Mouse (Mus musculus) intestine, embryonic 14.5 days (tissue): ENCODE results near the gene Polg2. TPM values are rescaled to one million over a fixed set of nuclear protein-coding genes. Genes with fewer than 3 reads are reported as not detected.
"Not testable (repeated sequence)": the region's sequence is repeated elsewhere in the genome, so short reads cannot be mapped to it uniquely, and the experiment has no call there.

Source experiments
- ATAC-seq: fragments of 200-750 bp; cut with Nextera tagmentation; replicated peaks from 2 replicates; pipeline ENCODE4 v1.8.0; 2017; ENCODE audit warnings: low read depth, moderate number of reproducible peaks, moderate TSS enrichment, moderate library complexity; ENCODE audit not compliant: low FRiP score, low TSS enrichment
- DNase-seq: peaks from one replicate; pipeline ENCODE4 v3.0.0-alpha.2; 2018; ENCODE audit warnings: low spot score
- H3K27ac ChIP-seq: fragments of 300-500 bp; sonication (generic); 2 replicates; pipeline ENCODE4 v1.5.1; 2014; ENCODE audit warnings: low read depth, mild to moderate bottlenecking, control low read depth
- H3K27me3 ChIP-seq: fragments of 300-500 bp; sonication (generic); replicated peaks from 2 replicates; pipeline ENCODE4 v1.6.1; 2014; ENCODE audit warnings: low read length, control low read depth; ENCODE audit not compliant: control insufficient read depth, insufficient read depth
- H3K36me3 ChIP-seq: fragments of 300-500 bp; sonication (generic); 2 replicates; pipeline ENCODE4 v1.6.1; 2014; ENCODE audit warnings: low read length, control low read depth; ENCODE audit not compliant: control insufficient read depth, insufficient read depth
- H3K4me1 ChIP-seq: fragments of 300-500 bp; sonication (generic); replicated peaks from 2 replicates; pipeline ENCODE4 v1.6.1; 2014; ENCODE audit warnings: low read length, control low read depth, mixed read lengths; ENCODE audit not compliant: control insufficient read depth, insufficient read depth
- H3K4me2 ChIP-seq: fragments of 300-500 bp; sonication (generic); 2 replicates; pipeline ENCODE4 v1.6.1; 2014; ENCODE audit warnings: low read length
- H3K4me3 ChIP-seq: fragments of 300-500 bp; sonication (generic); 2 replicates; pipeline ENCODE4 v1.5.1; 2014; ENCODE audit warnings: low read depth, low read length, control low read depth, mixed read lengths
- H3K9ac ChIP-seq: fragments of 300-500 bp; sonication (generic); 2 replicates; pipeline ENCODE4 v1.6.1; 2014; ENCODE audit warnings: mild to moderate bottlenecking, low read length
- H3K9me3 ChIP-seq: fragments of 300-500 bp; sonication (generic); 2 replicates; pipeline ENCODE4 v1.6.1; 2016; ENCODE audit warnings: low read length, control low read depth; ENCODE audit not compliant: control insufficient read depth
- WGBS: fragments of 180-500 bp; shearing (Covaris S2); extraction: QIAGEN DNeasy Blood & Tissue Kit; methylation state at CpG from one replicate; pipeline ENCODE4 v1.1.7; 2014; 5-methylcytosine and 5-hydroxymethylcytosine counted together
- polyA plus RNA-seq: library from polyadenylated mRNA; unstranded; fragments of >200 nt; fragmentation: Nextera tagmentation; extraction: Ambion mirVana; gene quantifications from 2 replicates; pipeline ENCODE4 v1.2.1, GENCODE M21; 2014

Gene Polg2
- polyA plus RNA-seq, 1 experiment from 2014 or later, result 11.5 TPM

DNA sequence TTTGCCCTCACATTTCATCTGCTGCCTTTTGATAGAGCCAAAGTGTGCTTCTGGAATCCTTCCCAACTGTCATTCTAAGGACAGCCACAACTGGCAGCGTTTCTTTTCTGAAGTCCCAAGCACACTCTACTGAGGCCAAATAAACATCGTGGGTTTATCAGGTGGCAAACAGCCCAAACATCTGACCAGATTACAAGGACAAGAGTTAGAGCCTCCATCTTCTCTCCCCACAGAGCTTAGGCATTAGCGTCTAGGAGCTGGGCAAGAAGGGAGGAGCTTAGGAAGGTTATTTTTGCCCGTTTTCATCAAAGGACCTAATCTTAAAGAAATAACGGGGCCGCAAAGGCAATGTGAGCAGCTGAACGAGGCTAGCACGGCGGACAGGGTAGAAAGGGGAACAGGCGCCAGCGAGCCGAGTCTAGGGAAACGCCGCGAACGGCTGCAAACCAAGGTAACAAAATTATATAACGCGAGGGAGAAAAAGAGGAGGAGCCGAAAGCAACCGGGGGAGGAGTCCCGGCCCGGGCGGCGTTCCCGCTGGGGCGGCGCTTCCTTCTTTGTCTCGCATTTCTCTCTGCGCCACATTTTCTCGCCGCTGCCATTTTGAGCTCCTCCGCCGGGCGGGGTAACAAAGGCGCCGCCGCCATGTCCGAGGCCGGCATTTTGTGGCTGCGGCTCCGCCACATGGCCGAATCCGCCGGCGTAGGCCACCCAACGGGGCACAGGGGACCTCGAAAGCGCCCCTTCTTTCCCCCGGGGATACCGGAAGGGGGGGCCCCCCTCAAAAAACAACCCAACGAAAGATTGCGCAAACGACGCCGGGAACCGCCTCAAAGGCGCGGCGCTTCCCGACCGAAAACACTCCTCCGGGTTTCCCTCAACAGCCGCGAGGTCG is 8.0 kb upstream of the Polg2 start:
- WGBS, result under 1% methylated on average over 63 of the region's 65 CpGs
- no peaks in the 10 kb centered on the region for H3K9me3 ChIP-seq
- peaks cover 23% of the 10 kb centered on the region for H3K4me1 ChIP-seq
- ATAC-seq, result peak; percentile 20; the same call in 1 of the 2 replicates
- H3K27ac ChIP-seq, result peak overlapping the region; percentile 97
- H3K4me2 ChIP-seq, result peak overlapping the region; percentile 79
- peak; percentile 93 for DNase-seq
- peak overlapping the region; percentile 100 for H3K4me3 ChIP-seq
- no peaks in the 10 kb centered on the region for H3K27me3 ChIP-seq
- H3K36me3 ChIP-seq, result peaks cover 50% of the 10 kb centered on the region
- peak overlapping the region; percentile 100 for H3K9ac ChIP-seq

DNA sequence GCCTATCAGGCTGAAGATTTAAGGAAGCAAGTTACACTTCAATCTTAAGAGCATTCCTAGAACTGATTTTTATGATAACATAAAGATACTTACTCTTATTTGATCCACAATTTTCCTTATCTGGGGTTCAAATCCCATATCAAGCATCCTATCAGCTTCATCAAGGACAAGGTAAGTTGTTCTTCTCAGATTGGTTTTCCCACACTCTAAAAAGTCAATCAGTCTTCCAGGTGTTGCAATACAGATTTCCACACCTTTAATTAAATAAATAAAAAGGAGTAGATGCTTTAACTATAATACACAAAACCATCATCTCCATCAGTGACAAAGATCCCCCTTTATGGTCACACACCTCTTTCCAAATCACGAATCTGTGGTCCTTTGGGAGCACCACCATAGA is 5.7 kb upstream of the Polg2 start:
- no peak overlapping the region for H3K4me2 ChIP-seq
- no peaks in the 10 kb centered on the region for H3K27me3 ChIP-seq
- no peak overlapping the region for H3K27ac ChIP-seq
- ATAC-seq (no peak), DNase-seq (no peak)
- H3K9ac ChIP-seq, result no peak overlapping the region
- H3K9me3 ChIP-seq, result no peaks in the 10 kb centered on the region
- no peak overlapping the region; the same call in 1 of the 2 replicates for H3K4me3 ChIP-seq
- peaks cover 17% of the 10 kb centered on the region for H3K4me1 ChIP-seq
- 75% methylated on average over 1 of the region's 1 CpGs for WGBS
- H3K36me3 ChIP-seq, result peaks cover 72% of the 10 kb centered on the region

DNA sequence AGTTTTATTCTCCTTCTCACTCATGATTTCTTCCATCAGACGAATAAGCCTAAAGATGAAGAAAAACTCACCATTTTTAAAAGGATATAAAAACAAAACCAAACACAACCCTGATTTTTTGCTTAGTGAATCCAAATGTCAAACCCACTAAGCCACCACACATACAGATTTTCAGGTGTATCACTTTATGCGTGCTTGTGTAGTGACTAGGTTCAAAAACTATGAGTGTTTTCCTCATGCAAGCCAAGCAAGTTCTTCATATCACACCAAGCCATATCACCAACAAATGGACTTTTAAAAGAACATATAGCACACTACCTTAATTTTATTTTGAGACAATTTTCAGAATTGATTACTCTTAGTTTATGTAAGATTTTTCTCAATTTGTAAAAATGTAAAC is 5.1 kb upstream of the Polg2 start:
- DNase-seq, result no peak
- Histone ChIP-seq H3K9me3 (no peaks in the 10 kb centered on the region), H3K4me2 (no peak overlapping the region), H3K27me3 (no peaks in the 10 kb centered on the region), H3K4me1 (peaks cover 14% of the 10 kb centered on the region), H3K36me3 (peaks cover 74% of the 10 kb centered on the region), H3K27ac (no peak overlapping the region), H3K9ac (no peak overlapping the region), H3K4me3 (no peak overlapping the region)
- no peak for ATAC-seq
- 93% methylated on average over 2 of the region's 2 CpGs for WGBS

DNA sequence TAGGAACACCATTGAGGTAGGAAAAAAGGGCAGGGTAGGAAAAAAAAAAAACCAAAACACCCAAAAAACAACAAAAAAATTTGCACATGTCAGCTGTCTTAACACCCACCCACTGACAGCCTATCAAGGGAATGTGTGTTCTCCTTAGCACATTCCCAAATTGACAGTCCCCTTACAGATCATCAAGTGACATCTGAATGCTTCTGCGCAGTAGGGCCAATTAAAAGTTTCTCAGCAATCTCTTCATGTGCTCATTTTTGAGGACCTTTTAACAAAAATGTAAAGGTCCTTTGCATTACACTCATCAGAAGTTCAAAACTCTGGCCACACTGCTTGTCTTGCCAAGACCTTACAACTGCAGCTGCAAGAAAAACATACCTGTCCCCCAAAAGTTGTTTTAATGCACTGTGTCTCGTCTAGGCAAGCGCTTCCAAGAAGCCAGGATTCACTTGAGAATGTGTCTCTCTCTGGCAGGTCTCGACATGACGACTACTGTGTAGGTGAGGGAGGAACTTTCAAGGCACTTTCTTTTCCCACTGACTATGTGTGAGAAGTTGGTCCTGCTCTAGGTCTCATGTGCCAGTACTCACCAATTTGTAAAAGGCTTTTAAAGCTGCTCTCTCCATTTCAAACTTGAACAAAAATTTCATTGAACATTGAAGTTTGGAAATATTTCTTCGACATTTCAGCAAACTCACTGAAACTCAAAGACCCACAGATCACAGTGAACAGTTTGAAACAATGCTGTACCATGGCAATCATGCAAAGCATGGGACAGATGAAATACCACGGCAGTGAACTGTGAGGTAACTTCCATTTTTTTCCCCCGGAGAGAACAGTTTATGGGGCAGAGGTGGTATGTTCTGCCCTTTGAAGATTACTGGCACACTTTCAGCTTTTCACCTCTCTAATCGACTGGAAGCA is 3.8 kb upstream of the Polg2 start:
- Histone ChIP-seq H3K36me3 (peaks cover 74% of the 10 kb centered on the region), H3K9ac (no peak overlapping the region)

DNA sequence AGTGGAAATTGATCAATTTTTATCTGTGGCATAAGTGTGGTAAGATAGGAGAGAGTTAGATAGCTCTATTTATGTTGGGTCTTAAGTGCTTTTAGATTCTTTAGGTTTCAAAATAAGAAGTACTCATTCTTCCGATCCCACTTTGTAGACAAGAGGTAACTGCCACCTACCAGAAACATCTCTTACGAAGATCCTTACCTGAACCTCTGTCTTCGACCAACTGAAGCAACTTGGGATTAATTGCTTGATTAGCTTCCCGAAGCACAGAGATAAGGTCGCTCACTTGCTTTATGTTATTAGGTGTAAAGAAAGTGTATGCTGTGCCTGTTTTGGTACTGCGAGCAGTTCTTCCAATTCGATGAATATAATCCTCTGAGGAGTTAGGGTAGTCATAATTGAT is 2.9 kb upstream of the Polg2 start:
- H3K9ac ChIP-seq, H3K4me2 ChIP-seq, H3K27me3 ChIP-seq, H3K27ac ChIP-seq, H3K4me3 ChIP-seq, H3K9me3 ChIP-seq, ATAC-seq, DNase-seq: not testable (repeated sequence)
- Histone ChIP-seq H3K36me3 (peaks cover 73% of the 10 kb centered on the region), H3K4me1 (peaks cover 24% of the 10 kb centered on the region)
- 84% methylated on average over 7 of the region's 7 CpGs for WGBS

More for the DNA sequence above, 3.8 kb upstream of the Polg2 start:
- H3K4me1 ChIP-seq, result peaks cover 15% of the 10 kb centered on the region
- no peaks in the 10 kb centered on the region for H3K27me3 ChIP-seq
- 84% methylated on average over 9 of the region's 9 CpGs for WGBS
- no peak for ATAC-seq
- DNase-seq, result no peak
- H3K27ac ChIP-seq, result no peak overlapping the region
- H3K9me3 ChIP-seq, result no peaks in the 10 kb centered on the region
- H3K4me3 ChIP-seq, result no peak overlapping the region
- no peak overlapping the region for H3K4me2 ChIP-seq

DNA sequence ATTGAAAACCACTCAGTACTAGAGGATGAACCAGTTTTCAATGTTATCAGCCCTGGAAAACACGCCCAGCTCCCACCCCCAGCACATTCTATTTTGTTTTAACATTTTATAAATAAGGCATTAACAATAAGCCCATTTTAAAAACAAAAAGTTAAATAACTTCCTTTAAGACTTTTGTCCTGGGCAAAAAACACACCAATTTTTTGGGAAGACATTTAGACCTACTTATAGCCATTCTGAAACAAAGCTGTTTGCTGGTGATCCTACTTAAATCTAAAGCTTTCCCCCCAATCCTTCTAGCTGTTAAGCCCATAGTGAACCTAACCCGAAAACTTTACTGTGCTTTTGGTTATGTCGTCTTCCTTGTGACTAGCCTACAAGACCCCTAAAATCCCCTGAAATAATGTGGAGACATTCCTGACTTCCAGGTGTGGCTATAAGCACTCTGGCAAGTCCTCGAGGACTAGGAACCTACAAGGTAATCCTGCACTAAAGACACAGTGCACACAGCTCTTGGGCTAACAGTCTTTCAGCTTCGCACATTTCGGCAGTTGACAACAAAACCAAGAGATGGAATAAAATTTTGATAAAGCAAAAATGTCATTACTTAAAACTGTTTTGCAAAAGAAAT is 1.4 kb upstream of the Polg2 start:
- 78% methylated on average over 6 of the region's 6 CpGs for WGBS
- Histone ChIP-seq H3K27me3 (no peaks in the 10 kb centered on the region), H3K36me3 (peaks cover 66% of the 10 kb centered on the region), H3K27ac (no peak overlapping the region), H3K4me3 (no peak overlapping the region), H3K9me3 (no peaks in the 10 kb centered on the region), H3K4me2 (no peak overlapping the region), H3K4me1 (peaks cover 14% of the 10 kb centered on the region), H3K9ac (no peak overlapping the region)
- ATAC-seq (no peak), DNase-seq (no peak)

DNA sequence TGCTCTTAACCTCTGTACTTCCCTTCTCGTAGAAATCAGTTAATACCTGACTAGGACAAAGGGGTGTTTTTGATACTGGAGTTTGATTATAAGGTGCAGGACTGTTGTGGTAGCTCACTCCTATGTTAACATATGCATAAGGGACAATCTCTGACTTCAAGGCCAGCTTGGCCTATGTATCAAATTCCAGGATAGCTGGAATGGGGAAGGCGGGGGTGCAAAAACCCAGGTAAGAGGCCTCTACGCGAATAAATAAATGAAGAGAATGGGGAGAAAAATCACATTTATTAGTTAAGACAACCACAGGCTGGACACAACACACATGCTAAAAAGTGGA is 720 bp upstream of the Polg2 start:
- ATAC-seq, result no peak
- peaks cover 66% of the 10 kb centered on the region for H3K36me3 ChIP-seq
- 69% methylated on average over 4 of the region's 4 CpGs for WGBS

DNA sequence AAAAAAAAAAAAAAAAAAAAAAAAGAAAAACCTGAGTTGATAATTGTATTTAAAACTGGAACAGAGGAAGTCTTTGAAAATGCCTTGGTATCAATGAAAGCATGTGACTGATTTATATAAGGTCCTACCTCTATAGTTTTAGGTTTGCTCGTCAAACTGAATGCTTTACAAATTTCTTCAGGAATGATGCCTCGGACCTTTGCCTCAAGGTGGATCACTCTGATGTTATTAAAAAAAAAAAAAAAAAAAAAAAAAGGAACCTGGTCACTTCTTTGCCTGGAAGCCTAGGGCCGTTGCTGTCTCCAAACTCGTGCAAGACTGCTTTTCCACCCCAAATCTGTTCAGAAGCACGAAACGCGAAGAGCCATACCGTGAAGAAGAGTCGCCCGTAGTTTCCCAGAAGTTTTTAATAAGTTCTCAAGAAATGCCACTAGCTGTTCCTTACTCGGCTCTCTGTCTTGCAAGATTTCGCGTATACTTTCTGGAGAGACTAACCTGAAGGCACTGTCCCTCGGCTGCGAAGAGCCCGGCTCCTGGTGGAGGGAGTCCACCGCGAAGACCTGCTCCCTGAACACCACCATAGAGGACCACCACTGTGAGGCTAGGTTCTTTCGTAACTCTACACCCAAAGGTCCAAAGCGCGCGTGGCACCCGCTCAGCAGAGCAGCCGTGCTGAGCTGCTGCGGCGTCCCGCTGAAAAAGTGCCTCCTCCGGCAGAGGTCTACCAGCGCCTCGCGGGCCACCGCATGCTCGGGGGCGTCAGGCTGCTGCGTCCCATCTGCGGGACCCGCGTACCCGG is 549 bp downstream of the Polg2 start:
- WGBS, result 2% methylated on average over 39 of the region's 39 CpGs
- ATAC-seq, result peak; percentile 70
- Histone ChIP-seq H3K4me1 (peaks cover 10% of the 10 kb centered on the region), H3K9me3 (no peaks in the 10 kb centered on the region), H3K27me3 (no peaks in the 10 kb centered on the region), H3K4me2 (peak overlapping the region; percentile 68), H3K27ac (peak overlapping the region; percentile 95), H3K36me3 (peaks cover 66% of the 10 kb centered on the region), H3K9ac (peak overlapping the region; percentile 89), H3K4me3 (peak overlapping the region; percentile 74)
- DNase-seq, result no peak

More for the DNA sequence above, 720 bp upstream of the Polg2 start:
- peak; percentile 57 for DNase-seq
- H3K9ac ChIP-seq, result no peak overlapping the region
- H3K4me3 ChIP-seq, result no peak overlapping the region
- no peak overlapping the region for H3K4me2 ChIP-seq
- H3K27me3 ChIP-seq, result no peaks in the 10 kb centered on the region
- no peaks in the 10 kb centered on the region for H3K9me3 ChIP-seq
- H3K27ac ChIP-seq, result peak overlapping the region; percentile 95; the same call in 1 of the 2 replicates
- peaks cover 10% of the 10 kb centered on the region for H3K4me1 ChIP-seq
